19 mouse cellular contexts compared by ENCODE assay signal in genomic region chr9:13530575-13530974, GRCm38 (mm10).
DNase-seq lines count a peak whose midpoint lies in the region; ATAC-seq lines count a peak whose summit lies in the region.
"Had no signal": no experiment of that assay in that cellular context is flagged by ENCODE, and none has a peak within 500 bp of the region (broad histone marks: within the 10 kb centered on the region; RNA-seq: fewer than 3 reads in every experiment).

No protein-coding gene starts in this region.

- no peak for DNase-seq in forebrain, embryonic 10.5 days (ENCODE audit: extremely low spot score, low spot score)
- no peak for DNase-seq in kidney, adult 18-20 months
- DNase-seq in thymus, postnatal 36 days: peak; percentile 8 to 14
- no peak for DNase-seq in thymus, postnatal 10 days (ENCODE audit: low spot score in 2 of 2)
- no peak for DNase-seq in layer of hippocampus, postnatal 14 days (ENCODE audit: low spot score in 2 of 2)
- DNase-seq: adrenal gland, adult 8-10 months; adrenal gland, postnatal 36 days; cerebellum, adult 9-10 months; cerebellum, postnatal 25 days; gastrocnemius, postnatal 14 days; heart, postnatal 10 days had no signal

- 82% methylated on average over 4 of the region's 4 CpGs for WGBS in forebrain, embryonic 10.5 days
- 85% methylated on average over 4 of the region's 4 CpGs for WGBS in forebrain, embryonic 13.5 days
- WGBS in kidney, embryonic 14.5 days: 78% methylated on average over 4 of the region's 4 CpGs

- H3K27me3 ChIP-seq in forebrain, embryonic 10.5 days (ENCODE audit: poor library complexity, severe bottlenecking): no peaks in the 10 kb centered on the region
- H3K27me3 ChIP-seq in forebrain, embryonic 13.5 days: no peaks in the 10 kb centered on the region
- no peaks in the 10 kb centered on the region for H3K27me3 ChIP-seq in kidney, embryonic 14.5 days (ENCODE audit: control insufficient read depth, insufficient read depth, low read length)
- H3K27me3 ChIP-seq: embryonic facial prominence, embryonic 15.5 days had no signal

- H3K4me1 ChIP-seq in forebrain, embryonic 10.5 days: peaks cover 60% of the 10 kb centered on the region
- H3K4me1 ChIP-seq in forebrain, embryonic 13.5 days: peaks cover 35% of the 10 kb centered on the region
- peaks cover 28% of the 10 kb centered on the region for H3K4me1 ChIP-seq in kidney, embryonic 14.5 days (ENCODE audit: control insufficient read depth, insufficient read depth, low read length)

- H3K9ac ChIP-seq in forebrain, embryonic 13.5 days: no peak overlapping the region
- H3K9ac ChIP-seq in kidney, embryonic 14.5 days (ENCODE audit: low read depth, low read length): no peak overlapping the region
- H3K9ac ChIP-seq: embryonic facial prominence, embryonic 15.5 days; hindbrain, embryonic 14.5 days had no signal

- no peak overlapping the region for H3K4me3 ChIP-seq in forebrain, embryonic 10.5 days
- H3K4me3 ChIP-seq in forebrain, embryonic 13.5 days: no peak overlapping the region
- no peak overlapping the region for H3K4me3 ChIP-seq in kidney, embryonic 14.5 days (ENCODE audit: low read length)
- H3K4me3 ChIP-seq: embryonic facial prominence, embryonic 15.5 days; erythroblast, embryonic 14.5 days had no signal

- peak overlapping the region; percentile 58; the same call in 1 of the 2 replicates for H3K27ac ChIP-seq in forebrain, embryonic 10.5 days
- H3K27ac ChIP-seq in forebrain, embryonic 13.5 days: no peak overlapping the region
- peak overlapping the region; percentile 42; the same call in 1 of the 2 replicates for H3K27ac ChIP-seq in kidney, embryonic 14.5 days (ENCODE audit: low read depth, low read length)
- H3K27ac ChIP-seq: embryonic facial prominence, embryonic 15.5 days; hindbrain, embryonic 14.5 days had no signal

- H3K9me3 ChIP-seq in forebrain, embryonic 10.5 days: peaks cover 7% of the 10 kb centered on the region
- H3K9me3 ChIP-seq in forebrain, embryonic 13.5 days (replicated peaks): no peaks in the 10 kb centered on the region; the same call in 1 of the 2 replicates
- H3K9me3 ChIP-seq in kidney, embryonic 14.5 days (ENCODE audit: control insufficient read depth, low read length): peaks cover 9% of the 10 kb centered on the region
- H3K9me3 ChIP-seq: G1E had no signal

- no peak overlapping the region for H3K4me2 ChIP-seq in forebrain, embryonic 13.5 days
- no peak overlapping the region for H3K4me2 ChIP-seq in kidney, embryonic 14.5 days (replicated peaks; ENCODE audit: low read depth, low read length)
- H3K4me2 ChIP-seq: embryonic facial prominence, embryonic 15.5 days; hindbrain, embryonic 14.5 days had no signal

- ATAC-seq in forebrain, embryonic 13.5 days: no peak
- no peak for ATAC-seq in kidney, embryonic 14.5 days (ENCODE audit: low FRiP score, low TSS enrichment)
- ATAC-seq: forebrain, embryonic 16.5 days; intestine, embryonic 16.5 days had no signal

- 0 out of 2 replicates have a peak, but pooled peaks cover 2% of the 10 kb centered on the region for H3K36me3 ChIP-seq in forebrain, embryonic 10.5 days (replicated peaks)
- H3K36me3 ChIP-seq in forebrain, embryonic 13.5 days (ENCODE audit: poor library complexity, severe bottlenecking): no peaks in the 10 kb centered on the region
- no peaks in the 10 kb centered on the region for H3K36me3 ChIP-seq in kidney, embryonic 14.5 days (ENCODE audit: control insufficient read depth, insufficient read depth, low read length)
- H3K36me3 ChIP-seq: G1E had no signal

Comparison
In these comparisons a context has a peak if more than half of its experiments do, and no peak if none do; other contexts are left out.
1. DNase-seq: peak in thymus, postnatal 36 days (2 of 2); none in forebrain, embryonic 10.5 days (single experiment), kidney, adult 18-20 months (single experiment), thymus, postnatal 10 days (0 of 2) and layer of hippocampus, postnatal 14 days (0 of 2).